Mouse (Mus musculus): Measurements from ENCODE around the gene Tmem235.
A peak's percentile ranks its signal among the peaks of the same experiment; 100 is the strongest.
"Not testable (repeated sequence)": the region's sequence is repeated elsewhere in the genome, so short reads cannot be mapped to it uniquely, and the experiment has no call there.

The Tmem235 gene

GRCm38 (mm10) chr11:117860601-117861000, at the start of gene Tmem235:
Gene Tmem235, plus strand, starts transcription at chr11:117860752.
- no peak for DNase-seq (ENCODE audit: extremely low spot score, low read depth, low spot score)

DNA sequence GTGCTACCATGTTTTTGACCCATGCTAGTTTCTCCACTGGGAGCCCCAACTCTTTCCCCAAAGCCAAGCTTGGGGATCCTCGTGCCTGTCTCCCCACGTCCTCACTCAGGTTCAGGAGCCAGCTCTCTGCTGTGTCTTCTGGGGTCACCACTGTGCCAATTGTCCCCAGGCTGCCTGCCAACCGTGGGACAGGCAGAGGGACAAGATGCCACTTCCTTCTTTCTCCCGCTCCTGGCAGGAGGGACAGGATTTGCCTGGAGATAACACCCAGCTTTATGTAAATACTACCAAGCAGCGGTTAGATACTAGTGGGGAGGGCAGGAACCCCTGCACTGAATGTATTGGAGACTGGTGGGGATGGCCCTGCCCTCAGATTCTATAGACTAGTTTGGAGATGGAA, 46.7 kb upstream of the Tmem235 start:
- no peak for DNase-seq (ENCODE audit: extremely low spot score, low read depth, low spot score)

DNA sequence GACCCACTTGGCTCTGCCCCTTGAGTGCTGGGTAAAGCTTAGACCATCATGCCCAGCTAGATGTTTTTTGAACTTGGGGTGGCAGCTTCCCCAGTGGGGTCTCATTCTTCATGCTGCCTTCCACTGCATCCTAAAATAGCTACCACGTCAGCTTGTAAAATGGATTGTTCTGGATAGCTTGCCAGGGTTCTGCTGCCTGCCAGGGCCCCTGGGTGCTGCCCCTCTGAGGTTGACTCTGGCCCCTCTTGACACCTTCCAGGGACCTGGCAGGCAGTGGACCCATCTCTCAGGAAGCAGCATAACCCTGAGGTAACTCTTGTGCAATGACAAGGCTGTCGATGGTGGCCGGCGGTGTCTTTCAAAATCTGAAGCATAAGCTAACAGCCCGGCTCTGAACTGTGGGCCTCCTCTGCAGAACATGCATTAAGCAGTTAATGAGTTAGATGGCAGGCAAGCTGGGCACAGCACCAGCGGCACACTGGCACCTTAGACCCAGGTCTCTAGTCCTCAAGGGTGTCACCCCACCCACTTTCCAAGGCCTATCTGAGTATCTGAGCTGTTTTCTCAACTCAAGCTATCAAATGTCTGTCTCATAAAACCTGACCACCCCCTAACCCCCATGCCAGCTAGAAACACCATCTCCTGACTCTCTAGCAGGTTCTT, 45.7 kb upstream of the Tmem235 start:
- DNase-seq (ENCODE audit: extremely low spot score, low read depth, low spot score) = no peak

DNA sequence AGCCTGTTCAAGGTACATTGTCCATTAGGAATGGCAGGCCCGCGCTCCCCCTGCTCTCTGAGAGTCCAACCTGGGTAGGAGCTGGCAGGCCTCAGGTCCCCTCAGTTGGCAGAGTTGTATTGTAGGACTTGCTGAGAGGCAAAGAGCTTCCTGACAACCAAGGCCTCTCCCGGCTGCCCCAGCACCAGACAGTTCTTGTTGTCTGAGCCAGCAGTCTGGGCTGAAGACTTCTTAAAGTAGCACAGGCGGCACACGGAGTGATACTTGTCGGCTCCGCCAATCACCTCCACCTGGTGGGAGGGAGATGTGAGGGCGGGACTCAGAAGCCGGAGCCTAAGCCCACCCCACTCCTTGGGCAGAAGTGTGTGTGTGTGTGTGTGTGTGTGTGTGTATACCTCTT, 44.7 kb upstream of the Tmem235 start:
- not testable (repeated sequence) for DNase-seq (ENCODE audit: extremely low spot score, low read depth, low spot score)

- no peak for DNase-seq (ENCODE audit: extremely low spot score, low read depth, low spot score)
These were observed 44.1 kb upstream of the Tmem235 start for GRCm38 (mm10) chr11:117816389-117816996.

GRCm38 (mm10) chr11:117819095-117819494, 41.5 kb upstream of the Tmem235 start:
- no peak for DNase-seq (ENCODE audit: extremely low spot score, low read depth, low spot score)

GRCm38 (mm10) chr11:117820173-117820572, 40.4 kb upstream of the Tmem235 start:
- no peak for DNase-seq (ENCODE audit: extremely low spot score, low read depth, low spot score)

DNA sequence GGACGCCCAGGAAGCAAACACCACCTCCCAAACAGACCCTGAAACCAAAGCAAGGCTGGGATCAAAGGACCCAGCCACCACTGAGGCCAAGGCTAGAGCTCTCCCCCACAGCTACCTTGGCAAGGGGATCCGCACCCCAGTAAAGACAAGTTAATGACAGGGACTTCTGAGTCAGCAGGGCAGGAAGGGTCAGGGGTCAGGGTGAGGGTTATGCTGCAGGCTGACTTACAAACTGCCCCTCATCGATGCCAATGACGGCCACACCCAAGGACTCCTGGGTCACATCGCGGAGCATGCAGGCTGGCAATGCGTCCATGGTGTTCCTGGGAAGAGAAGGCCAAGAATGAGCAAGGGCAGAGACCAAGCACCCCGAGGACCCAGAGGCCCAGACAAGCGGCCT, 38.7 kb upstream of the Tmem235 start:
- DNase-seq (ENCODE audit: extremely low spot score, low read depth, low spot score) = no peak

DNA sequence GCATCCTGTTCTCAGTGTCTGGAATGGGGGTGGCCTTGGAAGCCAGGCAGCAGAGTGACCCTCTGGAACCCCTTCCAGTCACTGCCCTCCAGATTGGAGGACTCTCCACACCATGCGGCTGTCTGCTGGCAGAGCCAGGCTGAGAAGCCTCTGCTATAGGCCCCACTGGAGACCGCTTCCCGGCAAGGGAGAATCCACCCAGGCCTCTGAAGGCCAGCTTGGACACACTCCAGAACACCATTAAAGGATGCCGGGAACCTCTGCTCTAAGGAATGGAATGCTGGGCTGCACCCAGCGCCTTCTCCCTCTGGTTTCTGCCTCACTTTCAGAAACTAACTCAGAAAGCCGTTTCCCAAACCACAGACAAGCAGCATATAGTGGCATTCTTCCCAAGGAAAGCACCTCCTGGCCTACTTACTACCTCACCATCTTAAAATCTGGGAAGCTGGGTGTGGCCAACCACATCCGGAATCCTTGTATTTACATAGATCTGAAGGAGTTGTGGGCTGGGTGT, 37.8 kb upstream of the Tmem235 start:
- no peak for DNase-seq (ENCODE audit: extremely low spot score, low read depth, low spot score)

DNA sequence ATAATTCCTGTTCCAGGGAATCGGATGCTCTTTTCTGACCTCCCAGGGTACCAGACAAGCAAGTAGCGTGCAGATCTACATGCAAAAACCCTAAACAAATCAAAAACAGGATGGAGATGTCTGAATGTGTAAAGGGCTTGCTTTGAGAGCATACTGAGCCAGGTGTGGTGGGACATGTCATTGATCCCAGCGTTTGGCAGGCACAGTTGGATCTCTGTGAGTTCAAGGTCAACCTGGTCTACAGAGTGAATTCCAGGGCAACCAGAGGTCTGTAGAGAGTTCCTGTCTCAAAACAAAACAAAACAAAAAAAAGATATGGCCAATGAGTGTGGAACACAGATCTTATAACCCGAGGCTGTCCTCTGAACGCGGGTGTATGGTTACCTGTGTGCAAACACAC, 37.1 kb upstream of the Tmem235 start:
- DNase-seq (ENCODE audit: extremely low spot score, low read depth, low spot score) = no peak

DNA sequence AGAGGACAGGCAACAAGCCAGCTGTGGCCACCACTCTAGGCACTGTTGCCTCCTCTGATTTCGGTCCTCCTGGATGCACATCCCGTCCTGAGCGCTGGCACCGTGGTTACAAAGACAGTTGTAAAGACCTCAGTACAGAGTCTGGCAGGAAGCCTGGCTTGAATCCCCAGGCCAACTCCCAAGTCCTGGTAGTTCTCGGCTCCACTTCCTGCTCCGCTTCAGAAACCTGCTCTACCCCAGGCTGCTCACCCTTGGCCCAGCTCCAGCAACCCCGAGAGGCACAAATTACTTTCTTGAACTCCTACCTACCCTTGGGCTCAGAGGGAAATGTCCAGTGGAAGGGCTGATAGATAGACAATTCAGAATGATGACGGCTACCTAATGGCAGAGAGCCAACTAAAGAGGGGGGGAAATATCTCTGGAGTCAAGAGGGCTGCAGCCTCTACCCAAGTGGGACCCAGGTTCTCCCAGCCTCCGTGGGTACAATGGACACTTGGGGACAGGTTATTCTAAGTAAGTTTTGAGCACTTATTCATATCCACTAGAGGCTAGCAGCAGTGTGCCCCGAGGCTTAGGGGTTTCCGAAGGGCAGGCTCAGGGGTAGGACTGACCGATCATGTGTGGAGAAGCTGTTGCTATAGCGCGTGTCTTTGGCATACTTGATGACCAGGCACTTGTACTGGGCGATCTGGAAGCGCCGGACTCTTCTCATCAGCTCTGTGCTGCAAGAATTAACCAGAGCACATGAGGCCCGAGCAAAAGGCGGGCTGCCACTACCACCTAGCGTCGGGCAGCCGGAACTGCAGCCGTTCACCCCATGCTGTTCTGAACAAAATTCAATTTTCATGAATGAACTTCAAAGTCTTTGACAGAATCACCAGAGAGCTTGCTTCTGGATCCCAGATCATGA, 36.2 kb upstream of the Tmem235 start:
- no peak for DNase-seq (ENCODE audit: extremely low spot score, low read depth, low spot score)

GRCm38 (mm10) chr11:117825333-117826101, 35.0 kb upstream of the Tmem235 start, which contains the start of the genes Afmid and Tk1:
Gene Afmid, plus strand, starts transcription at chr11:117825924.
Gene Tk1, minus strand, starts transcription at chr11:117826092.
- peak; percentile 71 for DNase-seq (ENCODE audit: extremely low spot score, low read depth, low spot score)

DNA sequence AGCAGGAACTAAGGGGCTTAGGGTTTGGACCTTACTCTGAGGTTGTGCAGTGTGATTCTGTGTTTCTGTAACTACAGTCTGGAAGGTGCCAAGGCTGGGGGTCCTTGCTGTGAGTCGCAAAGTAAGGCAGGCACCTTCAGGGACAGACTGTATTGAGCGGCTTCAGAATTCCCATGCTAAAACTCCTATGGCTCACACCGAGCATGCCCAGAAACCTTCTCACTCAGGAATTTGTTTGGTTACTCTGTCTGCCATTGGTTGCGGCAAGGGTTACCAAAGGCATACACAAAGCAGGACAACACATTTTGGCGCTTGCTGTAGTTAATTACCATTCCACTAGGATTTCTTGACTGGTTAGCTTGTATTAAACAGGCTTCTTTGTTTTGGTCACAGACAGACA, 34.4 kb upstream of the Tmem235 start:
- DNase-seq (ENCODE audit: extremely low spot score, low read depth, low spot score) = no peak

- DNase-seq (ENCODE audit: extremely low spot score, low read depth, low spot score) = no peak
These were observed 33.6 kb upstream of the Tmem235 start for GRCm38 (mm10) chr11:117826916-117827315.

GRCm38 (mm10) chr11:117827386-117827785, 33.2 kb upstream of the Tmem235 start:
- DNase-seq (ENCODE audit: extremely low spot score, low read depth, low spot score) = no peak

GRCm38 (mm10) chr11:117828149-117828887, 32.2 kb upstream of the Tmem235 start:
- no peak for DNase-seq (ENCODE audit: extremely low spot score, low read depth, low spot score)

DNA sequence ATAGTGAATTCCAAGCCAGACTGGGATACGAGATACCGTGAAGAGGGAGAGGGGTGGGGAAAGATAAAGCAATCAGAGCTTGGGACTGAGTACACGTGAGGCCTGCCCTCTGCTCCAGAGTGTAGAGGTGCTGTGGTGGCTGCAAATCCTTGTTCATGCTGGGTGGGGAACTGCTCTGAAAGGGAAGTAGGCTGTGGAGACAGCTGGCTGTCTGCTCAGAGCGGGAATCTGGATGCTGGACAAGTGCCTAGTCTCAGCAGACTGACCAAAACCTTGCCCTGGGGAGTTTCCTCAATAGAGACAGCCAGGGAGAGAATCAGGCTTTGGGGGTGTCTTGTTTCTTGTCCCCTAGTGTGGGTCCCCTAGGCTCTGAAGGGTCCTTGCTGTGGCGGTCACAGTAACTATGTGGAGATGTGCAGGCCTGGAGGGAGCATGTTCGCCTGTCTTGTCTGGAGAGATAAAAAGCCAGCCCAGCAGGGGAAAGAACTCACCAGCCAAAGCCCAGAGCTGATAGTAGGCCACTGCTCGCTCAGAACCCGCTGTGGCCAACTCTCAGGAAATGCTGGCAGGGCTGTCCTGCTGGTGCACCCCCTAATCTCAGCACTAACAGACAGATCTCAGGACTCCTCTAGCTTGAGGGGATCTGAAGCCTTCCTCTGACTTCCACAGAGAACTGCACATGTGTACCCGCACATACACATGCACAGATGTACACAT, 31.5 kb upstream of the Tmem235 start:
- DNase-seq (ENCODE audit: extremely low spot score, low read depth, low spot score) = no peak

DNA sequence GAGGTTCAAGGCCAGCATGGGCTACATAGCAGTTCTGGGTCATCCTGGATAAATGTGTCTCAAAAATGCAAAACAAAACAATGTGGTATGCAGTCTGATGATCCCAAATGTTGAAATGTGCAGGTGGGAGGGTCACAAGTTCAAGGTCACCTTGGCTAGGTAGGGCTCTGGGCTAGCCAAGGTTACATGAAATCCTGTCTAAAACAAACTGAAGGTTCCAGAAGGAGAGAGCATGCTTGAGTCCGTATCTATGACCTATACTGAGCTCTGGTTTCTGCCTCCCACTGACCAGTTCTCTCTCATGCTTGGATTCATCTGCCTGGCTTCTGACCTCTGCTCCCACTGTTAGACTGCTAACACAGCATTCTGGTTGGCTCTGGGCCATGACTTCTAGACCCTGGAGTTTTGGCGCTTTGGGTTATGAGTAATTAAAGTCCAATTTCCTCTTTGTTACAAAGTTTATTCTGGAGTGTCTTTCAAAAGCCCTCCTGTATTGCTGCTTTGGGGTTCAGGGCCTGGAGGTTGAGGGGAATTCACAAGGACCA, 30.8 kb upstream of the Tmem235 start:
- no peak for DNase-seq (ENCODE audit: extremely low spot score, low read depth, low spot score)

DNA sequence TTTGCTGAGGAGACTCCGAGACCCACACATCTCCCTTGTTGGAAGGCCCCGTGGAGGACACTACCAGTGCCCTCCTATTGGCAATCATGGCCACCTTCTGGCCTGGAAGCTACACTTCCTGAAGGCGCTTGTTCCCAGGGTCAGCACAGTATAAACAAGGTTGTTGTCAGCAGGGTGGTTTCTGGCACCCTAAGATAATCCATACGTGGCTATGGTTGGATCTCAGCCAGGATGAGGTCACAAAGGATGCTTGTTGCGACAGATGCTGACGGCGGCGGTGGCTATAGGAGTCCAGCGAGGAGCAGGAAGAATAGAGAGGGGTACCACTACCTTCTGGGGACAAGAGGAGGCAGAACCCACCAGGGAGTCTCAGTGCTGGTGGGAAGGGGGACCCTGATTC, 30.2 kb upstream of the Tmem235 start:
- DNase-seq (ENCODE audit: extremely low spot score, low read depth, low spot score) = no peak

Measured in hindlimb bud, embryonic 11.5 days (tissue).